Mouse (Mus musculus): ENCODE measurements around the gene Tmem131. TPM values are rescaled to one million over a fixed set of nuclear protein-coding genes. Genes with fewer than 3 reads are reported as not detected.

Tmem131 gene
- polyA plus RNA-seq, 2 experiments = 10.6 to 14.9 TPM

GRCm38 (mm10) chr1:36986396-36987160 is 43.1 kb upstream of the Tmem131 start:
- no peak for ATAC-seq (ENCODE audit: insufficient read depth)
- H3K27me3 ChIP-seq (ENCODE audit: control insufficient read depth, insufficient read depth, low read length) = no peaks in the 10 kb centered on the region
- H3K9ac ChIP-seq (replicated peaks) = no peak overlapping the region
- no peaks in the 10 kb centered on the region for H3K4me1 ChIP-seq (replicated peaks; ENCODE audit: control insufficient read depth in 2 of 2, insufficient read depth in 2 of 2, low read length in 1 of 2)
- 68% methylated on average over 14 of the region's 14 CpGs for WGBS (ENCODE audit: insufficient replicate concordance)
- H3K27ac ChIP-seq = no peak overlapping the region
- no peak overlapping the region for H3K4me2 ChIP-seq (ENCODE audit: low read depth)
- no peak for TF ChIP-seq EP300 (IDR thresholded peaks at IDR 0.05; ENCODE audit: low read depth)
- TF ChIP-seq CTCF (IDR thresholded peaks at IDR 0.05; ENCODE audit: low read depth) = no peak
- no peak overlapping the region for H3K4me3 ChIP-seq (ENCODE audit: insufficient read depth in 1 of 2, low read depth in 2 of 2, low read length in 2 of 2)
- DNase-seq (ENCODE audit: low read depth in 3 of 3, low spot score in 3 of 3) = no peak
- H3K36me3 ChIP-seq (replicated peaks; ENCODE audit: control insufficient read depth, insufficient read depth, low read depth) = no peaks in the 10 kb centered on the region
- no peaks in the 10 kb centered on the region for H3K9me3 ChIP-seq (ENCODE audit: control insufficient read depth, low read length)

GRCm38 (mm10) chr1:36985896-36986295 is 42.4 kb upstream of the Tmem131 start:
- Histone ChIP-seq H3K9me3 (ENCODE audit: control insufficient read depth, low read length) (no peaks in the 10 kb centered on the region), H3K27ac (no peak overlapping the region), H3K9ac (replicated peaks) (no peak overlapping the region), H3K4me3 (ENCODE audit: insufficient read depth in 1 of 2, low read depth in 2 of 2, low read length in 2 of 2) (no peak overlapping the region), H3K27me3 (ENCODE audit: control insufficient read depth, insufficient read depth, low read length) (no peaks in the 10 kb centered on the region), H3K4me1 (replicated peaks; ENCODE audit: control insufficient read depth in 2 of 2, insufficient read depth in 2 of 2, low read length in 1 of 2) (no peaks in the 10 kb centered on the region), H3K4me2 (ENCODE audit: low read depth) (no peak overlapping the region), H3K36me3 (replicated peaks; ENCODE audit: control insufficient read depth, insufficient read depth, low read depth) (no peaks in the 10 kb centered on the region)
- ATAC-seq (ENCODE audit: insufficient read depth) = no peak
- WGBS (ENCODE audit: insufficient replicate concordance) = 56% methylated on average over 6 of the region's 6 CpGs
- DNase-seq (ENCODE audit: low read depth in 3 of 3, low spot score in 3 of 3) = no peak
- TF ChIP-seq EP300 (IDR thresholded peaks at IDR 0.05; ENCODE audit: low read depth) = no peak
- no peak for TF ChIP-seq CTCF (IDR thresholded peaks at IDR 0.05; ENCODE audit: low read depth)

GRCm38 (mm10) chr1:36984406-36984805 is 40.9 kb upstream of the Tmem131 start:
- Histone ChIP-seq H3K9me3 (ENCODE audit: control insufficient read depth, low read length) (no peaks in the 10 kb centered on the region), H3K4me3 (ENCODE audit: insufficient read depth in 1 of 2, low read depth in 2 of 2, low read length in 2 of 2) (no peak overlapping the region), H3K9ac (replicated peaks) (no peak overlapping the region), H3K27me3 (ENCODE audit: control insufficient read depth, insufficient read depth, low read length) (no peaks in the 10 kb centered on the region), H3K4me1 (replicated peaks; ENCODE audit: control insufficient read depth in 2 of 2, insufficient read depth in 2 of 2, low read length in 1 of 2) (no peaks in the 10 kb centered on the region), H3K27ac (no peak overlapping the region), H3K4me2 (ENCODE audit: low read depth) (no peak overlapping the region), H3K36me3 (replicated peaks; ENCODE audit: control insufficient read depth, insufficient read depth, low read depth) (no peaks in the 10 kb centered on the region)
- TF ChIP-seq EP300 (IDR thresholded peaks at IDR 0.05; ENCODE audit: low read depth) (no peak), CTCF (IDR thresholded peaks at IDR 0.05; ENCODE audit: low read depth) (no peak)
- WGBS (ENCODE audit: insufficient replicate concordance) = 49% methylated on average over 6 of the region's 6 CpGs
- no peak for ATAC-seq (ENCODE audit: insufficient read depth)
- no peak for DNase-seq (ENCODE audit: low read depth in 3 of 3, low spot score in 3 of 3)

GRCm38 (mm10) chr1:36983754-36984153 is 40.3 kb upstream of the Tmem131 start:
- H3K27ac ChIP-seq = no peak overlapping the region
- DNase-seq (ENCODE audit: low read depth in 3 of 3, low spot score in 3 of 3) (no peak), ATAC-seq (ENCODE audit: insufficient read depth) (no peak)
- no peaks in the 10 kb centered on the region for H3K9me3 ChIP-seq (ENCODE audit: control insufficient read depth, low read length)
- H3K4me1 ChIP-seq (replicated peaks; ENCODE audit: control insufficient read depth in 2 of 2, insufficient read depth in 2 of 2, low read length in 1 of 2) = no peaks in the 10 kb centered on the region
- WGBS (ENCODE audit: insufficient replicate concordance) = 36% methylated on average over 4 of the region's 4 CpGs
- H3K27me3 ChIP-seq (ENCODE audit: control insufficient read depth, insufficient read depth, low read length) = no peaks in the 10 kb centered on the region
- TF ChIP-seq CTCF (IDR thresholded peaks at IDR 0.05; ENCODE audit: low read depth) (no peak), EP300 (IDR thresholded peaks at IDR 0.05; ENCODE audit: low read depth) (no peak)
- no peak overlapping the region for H3K9ac ChIP-seq (replicated peaks)
- no peak overlapping the region for H3K4me2 ChIP-seq (ENCODE audit: low read depth)
- H3K4me3 ChIP-seq (ENCODE audit: insufficient read depth in 1 of 2, low read depth in 2 of 2, low read length in 2 of 2) = no peak overlapping the region
- no peaks in the 10 kb centered on the region for H3K36me3 ChIP-seq (replicated peaks; ENCODE audit: control insufficient read depth, insufficient read depth, low read depth)

GRCm38 (mm10) chr1:36982191-36982961 is 38.9 kb upstream of the Tmem131 start:
- no peaks in the 10 kb centered on the region for H3K4me1 ChIP-seq (replicated peaks; ENCODE audit: control insufficient read depth in 2 of 2, insufficient read depth in 2 of 2, low read length in 1 of 2)
- H3K27ac ChIP-seq = no peak overlapping the region
- 39% methylated on average over 9 of the region's 9 CpGs for WGBS (ENCODE audit: insufficient replicate concordance)
- DNase-seq (ENCODE audit: low read depth in 3 of 3, low spot score in 3 of 3) (no peak), ATAC-seq (ENCODE audit: insufficient read depth) (no peak)
- H3K27me3 ChIP-seq (ENCODE audit: control insufficient read depth, insufficient read depth, low read length) = no peaks in the 10 kb centered on the region
- H3K4me2 ChIP-seq (ENCODE audit: low read depth) = no peak overlapping the region
- no peak for TF ChIP-seq EP300 (IDR thresholded peaks at IDR 0.05; ENCODE audit: low read depth)
- no peak for TF ChIP-seq CTCF (IDR thresholded peaks at IDR 0.05; ENCODE audit: low read depth)
- H3K9me3 ChIP-seq (ENCODE audit: control insufficient read depth, low read length) = no peaks in the 10 kb centered on the region
- H3K4me3 ChIP-seq (ENCODE audit: insufficient read depth in 1 of 2, low read depth in 2 of 2, low read length in 2 of 2) = no peak overlapping the region
- H3K9ac ChIP-seq (replicated peaks) = no peak overlapping the region
- H3K36me3 ChIP-seq (replicated peaks; ENCODE audit: control insufficient read depth, insufficient read depth, low read depth) = no peaks in the 10 kb centered on the region
